Mouse (Mus musculus) ovary, postnatal 10 days (tissue): ENCODE measurements around the gene BC107364.
"Not testable (repeated sequence)": the region's sequence is repeated elsewhere in the genome, so short reads cannot be mapped to it uniquely, and the experiment has no call there.

ENCODE experiments used
- DNase-seq: peaks from one replicate; pipeline ENCODE4 v3.0.0; 2022; ENCODE audit warnings: low spot score

BC107364 gene

GRCm38 (mm10) chr3:96451181-96451737 lies 847 bp downstream of the BC107364 start:
- DNase-seq: not testable (repeated sequence)

- not testable (repeated sequence) for DNase-seq
These were observed 1.6 kb downstream of the BC107364 start for GRCm38 (mm10) chr3:96450586-96450896.

- not testable (repeated sequence) for DNase-seq
These were observed 2.1 kb downstream of the BC107364 start for GRCm38 (mm10) chr3:96449762-96450585.

- DNase-seq: no peak
These were observed 6.7 kb downstream of the BC107364 start for GRCm38 (mm10) chr3:96445436-96445835.

GRCm38 (mm10) chr3:96440578-96440977 lies 11.5 kb downstream of the BC107364 start:
- peak; percentile 13 for DNase-seq

GRCm38 (mm10) chr3:96435557-96436091 lies 16.5 kb downstream of the BC107364 start:
- no peak for DNase-seq

- no peak for DNase-seq
These were observed 19.9 kb downstream of the BC107364 start for GRCm38 (mm10) chr3:96432207-96432606.

- DNase-seq: no peak
These were observed 22.3 kb downstream of the BC107364 start for GRCm38 (mm10) chr3:96429819-96430132.

GRCm38 (mm10) chr3:96428941-96429818 lies 22.9 kb downstream of the BC107364 start:
- no peak for DNase-seq

- DNase-seq: no peak
These were observed 24.2 kb downstream of the BC107364 start for GRCm38 (mm10) chr3:96427761-96428462.

GRCm38 (mm10) chr3:96427311-96427710 lies 24.8 kb downstream of the BC107364 start:
- no peak for DNase-seq

- no peak for DNase-seq
These were observed 25.8 kb downstream of the BC107364 start for GRCm38 (mm10) chr3:96426268-96426667.

- DNase-seq: not testable (repeated sequence)
These were observed 27.7 kb downstream of the BC107364 start for GRCm38 (mm10) chr3:96424447-96424846.

- no peak for DNase-seq
These were observed 28.2 kb downstream of the BC107364 start for GRCm38 (mm10) chr3:96423889-96424288.

- DNase-seq: no peak
These were observed 31.3 kb downstream of the BC107364 start for GRCm38 (mm10) chr3:96420796-96421195.

- not testable (repeated sequence) for DNase-seq
These were observed 33.2 kb downstream of the BC107364 start for GRCm38 (mm10) chr3:96418902-96419301.

- DNase-seq: no peak
These were observed 34.0 kb downstream of the BC107364 start for GRCm38 (mm10) chr3:96417850-96418815.

- no peak for DNase-seq
These were observed 35.5 kb downstream of the BC107364 start for GRCm38 (mm10) chr3:96416595-96416994.

GRCm38 (mm10) chr3:96416056-96416455 lies 36.0 kb downstream of the BC107364 start:
- no peak for DNase-seq

- no peak for DNase-seq
These were observed 37.2 kb downstream of the BC107364 start for GRCm38 (mm10) chr3:96414951-96415327.
